Mouse (Mus musculus) liver (tissue): ENCODE measurements around the gene Gm6880.
"Not testable (repeated sequence)": the region's sequence is repeated elsewhere in the genome, so short reads cannot be mapped to it uniquely, and the experiment has no call there.

ENCODE experiments used
- DNase-seq: peaks from one replicate; pipeline ENCODE4 v3.0.0-alpha.2; 2020; ENCODE audit warnings: mixed read lengths

Gene Gm6880

GRCm38 (mm10) chrX:74481349-74481885 is at the start of gene Gm6880:
Gm6880 (minus strand) TSS chrX:74481399.
- not testable (repeated sequence) for DNase-seq

- not testable (repeated sequence) for DNase-seq
Measured at GRCm38 (mm10) chrX:74517461-74517860, 36.3 kb upstream of the Gm6880 start.

GRCm38 (mm10) chrX:74497131-74497530 is 15.9 kb upstream of the Gm6880 start:
- no peak for DNase-seq

- DNase-seq, result no peak
Measured at GRCm38 (mm10) chrX:74452773-74453172, 28.4 kb downstream of the Gm6880 start.

GRCm38 (mm10) chrX:74451157-74451912 is 29.9 kb downstream of the Gm6880 start:
- DNase-seq, result no peak
